Mouse (Mus musculus): Measurements from ENCODE around the gene Frmpd4. TPM values are rescaled to one million over a fixed set of nuclear protein-coding genes. Genes with fewer than 3 reads are reported as not detected.

Frmpd4 gene
- polyA plus RNA-seq, 1 experiment from 2014 or later, result 0.26 TPM

Other genes with a start within 250 kb of the Frmpd4 start
- 23.8 and 25.4 TPM in 2 replicates for gene Msl3, start 96.7 kb upstream of the Frmpd4 start, polyA plus RNA-seq (2015; fragmentation: Nextera tagmentation; extraction: Ambion mirVana)
- 0.46 and 0.47 TPM in 2 replicates for gene Arhgap6, start 217.9 kb upstream of the Frmpd4 start, polyA plus RNA-seq (2015; fragmentation: Nextera tagmentation; extraction: Ambion mirVana)